8 mouse cellular contexts compared by ENCODE assay signal in genomic region chr15:101224977-101225376, GRCm38 (mm10). TPM values are rescaled to one million over a fixed set of nuclear protein-coding genes. Genes with fewer than 3 reads are reported as not detected.
DNase-seq lines count a peak whose midpoint lies in the region; ATAC-seq and TF ChIP-seq lines count a peak whose summit lies in the region.

No protein-coding gene starts in this region.

- no peak for TF ChIP-seq CTCF in testis, adult 2 months (IDR thresholded peaks at IDR 0.05; ENCODE audit: control insufficient read depth, insufficient read depth, insufficient replicate concordance, low read depth, low read length)

- no peak overlapping the region; the same call in 1 of the 2 replicates for H3K27ac ChIP-seq in testis, adult 2 months (ENCODE audit: control insufficient read depth, insufficient read depth, low read depth, low read length)
- peak overlapping the region; percentile 72 for H3K27ac ChIP-seq in heart, embryonic 12.5 days (ENCODE audit: poor library complexity, severe bottlenecking)
- H3K27ac ChIP-seq in midbrain, embryonic 11.5 days (ENCODE audit: low read depth, low read length) = no peak overlapping the region

- no peaks in the 10 kb centered on the region; the same call in none of the 2 replicates for H3K27me3 ChIP-seq in testis, adult 2 months (ENCODE audit: control insufficient read depth, insufficient read depth, low read length)
- H3K27me3 ChIP-seq in heart, embryonic 12.5 days (replicated peaks) = peaks cover 23% of the 10 kb centered on the region
- peaks cover 4% of the 10 kb centered on the region; the same call in 1 of the 2 replicates for H3K27me3 ChIP-seq in midbrain, embryonic 11.5 days (ENCODE audit: control insufficient read depth, insufficient read depth, low read length)

- no peak for DNase-seq in testis, postnatal 10 days (ENCODE audit: low spot score)
- DNase-seq in kidney, postnatal 25 days = peak; percentile 50 to 71
- peak; percentile 93 for DNase-seq in midbrain, embryonic 11.5 days (ENCODE audit: low spot score, missing footprints)
- no peak for DNase-seq in urinary bladder, postnatal 36 days (ENCODE audit: low spot score in 2 of 2)
- DNase-seq in retina, embryonic 14.5 days (ENCODE audit: low spot score) = no peak
- no peak for DNase-seq in adrenal gland, postnatal 14 days

- TF ChIP-seq POLR2A in testis, adult 2 months (IDR thresholded peaks at IDR 0.05; ENCODE audit: control insufficient read depth, low read depth, low read length) = no peak

- no peaks in the 10 kb centered on the region for H3K9me3 ChIP-seq in heart, embryonic 12.5 days (replicated peaks)
- no peaks in the 10 kb centered on the region for H3K9me3 ChIP-seq in midbrain, embryonic 11.5 days (ENCODE audit: control insufficient read depth, low read length)

- WGBS in heart, embryonic 12.5 days = 7% methylated on average over 14 of the region's 14 CpGs
- WGBS in midbrain, embryonic 11.5 days = 3% methylated on average over 14 of the region's 14 CpGs

- H3K9ac ChIP-seq in heart, embryonic 12.5 days = peak overlapping the region; percentile 87
- peak overlapping the region; percentile 88 for H3K9ac ChIP-seq in midbrain, embryonic 11.5 days (ENCODE audit: low read length)

- no peak for ATAC-seq in heart, embryonic 12.5 days (ENCODE audit: insufficient number of reproducible peaks, low FRiP score)
- ATAC-seq in midbrain, embryonic 11.5 days (ENCODE audit: low FRiP score) = no peak

- peaks cover 19% of the 10 kb centered on the region for H3K4me1 ChIP-seq in testis, adult 2 months (ENCODE audit: control insufficient read depth, insufficient read depth, low read length)
- peaks cover 50% of the 10 kb centered on the region for H3K4me1 ChIP-seq in heart, embryonic 12.5 days (replicated peaks)
- H3K4me1 ChIP-seq in midbrain, embryonic 11.5 days (ENCODE audit: control insufficient read depth, insufficient read depth, low read length) = peaks cover 47% of the 10 kb centered on the region

- H3K4me2 ChIP-seq in heart, embryonic 12.5 days = peak overlapping the region; percentile 89
- peak overlapping the region; percentile 96 for H3K4me2 ChIP-seq in midbrain, embryonic 11.5 days

- H3K4me3 ChIP-seq in testis, adult 2 months (ENCODE audit: control insufficient read depth, low read depth, low read length) = peak overlapping the region; percentile 81
- H3K4me3 ChIP-seq in heart, embryonic 12.5 days = peak overlapping the region; percentile 85
- H3K4me3 ChIP-seq in midbrain, embryonic 11.5 days (ENCODE audit: low read depth, low read length) = peak overlapping the region; percentile 73

- no peaks in the 10 kb centered on the region for H3K36me3 ChIP-seq in testis, adult 2 months (ENCODE audit: control insufficient read depth, insufficient read depth, low read length)
- peaks cover 11% of the 10 kb centered on the region for H3K36me3 ChIP-seq in heart, embryonic 12.5 days
- H3K36me3 ChIP-seq in midbrain, embryonic 11.5 days (ENCODE audit: control insufficient read depth, insufficient read depth, low read length) = no peaks in the 10 kb centered on the region

RNA-seq across cellular contexts. Expression of gene Grasp, which starts 1.0 kb away (rescaled TPM):
- 1.8 and 1.9 TPM in 2 replicates for polyA plus RNA-seq in testis, adult 2 months (2012; rRNA removed)
- polyA plus RNA-seq in heart, embryonic 12.5 days (2016; fragmentation: Nextera tagmentation; extraction: Ambion mirVana) = 6.6 and 7.3 TPM in 2 replicates
- 3.6 and 4.5 TPM in 2 replicates for polyA plus RNA-seq in midbrain, embryonic 11.5 days (2014; fragmentation: Nextera tagmentation; extraction: Ambion mirVana)
- 20.7 and 29.7 TPM in 2 replicates for total RNA-seq in adrenal gland, postnatal 14 days (2021)

RNA-seq across cellular contexts. Expression of gene Nr4a1, which starts 29.1 kb away (rescaled TPM):
- polyA plus RNA-seq in testis, adult 2 months (2012; rRNA removed) = 51.4 TPM in 2 replicates
- polyA plus RNA-seq in heart, embryonic 12.5 days (2016; fragmentation: Nextera tagmentation; extraction: Ambion mirVana) = 14.4 and 17.4 TPM in 2 replicates
- polyA plus RNA-seq in midbrain, embryonic 11.5 days (2014; fragmentation: Nextera tagmentation; extraction: Ambion mirVana) = 1.3 TPM in 2 replicates
- 357 and 680 TPM in 2 replicates for total RNA-seq in adrenal gland, postnatal 14 days (2021)

RNA-seq across cellular contexts. Expression of gene Acvr1b, which starts 51.1 kb away (rescaled TPM):
- 15.2 and 16.7 TPM in 2 replicates for polyA plus RNA-seq in testis, adult 2 months (2012; rRNA removed)
- 6.8 TPM in 2 replicates for polyA plus RNA-seq in heart, embryonic 12.5 days (2016; fragmentation: Nextera tagmentation; extraction: Ambion mirVana)
- 14.7 and 15.2 TPM in 2 replicates for polyA plus RNA-seq in midbrain, embryonic 11.5 days (2014; fragmentation: Nextera tagmentation; extraction: Ambion mirVana)
- total RNA-seq in adrenal gland, postnatal 14 days (2021) = 9.0 and 11.2 TPM in 2 replicates

RNA-seq across cellular contexts. Expression of gene Atg101, which starts 59.1 kb away (rescaled TPM):
- 16.4 and 17.5 TPM in 2 replicates for polyA plus RNA-seq in testis, adult 2 months (2012; rRNA removed)
- 46.6 and 49.7 TPM in 2 replicates for polyA plus RNA-seq in heart, embryonic 12.5 days (2016; fragmentation: Nextera tagmentation; extraction: Ambion mirVana)
- polyA plus RNA-seq in midbrain, embryonic 11.5 days (2014; fragmentation: Nextera tagmentation; extraction: Ambion mirVana) = 57.9 and 67.4 TPM in 2 replicates
- 64.4 and 97.1 TPM in 2 replicates for total RNA-seq in adrenal gland, postnatal 14 days (2021)

Comparison
In these comparisons a context has a peak if more than half of its experiments do, and no peak if none do; other contexts are left out.
1. DNase-seq: peak in kidney, postnatal 25 days (2 of 2) and midbrain, embryonic 11.5 days (single experiment); none in testis, postnatal 10 days (single experiment), urinary bladder, postnatal 36 days (0 of 2), retina, embryonic 14.5 days (single experiment) and adrenal gland, postnatal 14 days (single experiment).
2. Peak in every context shown above with its lines, with median percentiles within 50 percentile points of each other: H3K4me3 ChIP-seq.